Mouse (Mus musculus) cortical plate, adult 2 months (tissue): ENCODE measurements around the gene Wnt10a.

Source experiments
- CTCF ChIP-seq: fragments of 200-500 bp; IDR thresholded peaks from 2 replicates; pipeline ENCODE4 v1.5.1; 2011; ENCODE audit warnings: mild to moderate bottlenecking, control low read depth, low read length; ENCODE audit not compliant: insufficient read depth; ENCODE audit errors: extremely low read depth
- POLR2A ChIP-seq: fragments of 200-500 bp; IDR thresholded peaks from 2 replicates; pipeline ENCODE4 v1.6.1; 2011; ENCODE audit warnings: mild to moderate bottlenecking, low read length, control low read depth; ENCODE audit not compliant: insufficient read depth; ENCODE audit errors: extremely low read depth

GRCm38 (mm10) chr1:74846341-74846740 lies 55.0 kb downstream of the Wnt10a start:
- TF ChIP-seq CTCF (no peak), POLR2A (no peak)
